Mouse (Mus musculus) spleen, adult 12 weeks (tissue): Measurements from ENCODE around the gene Olfr1221.
"Not testable (repeated sequence)": the region's sequence is repeated elsewhere in the genome, so short reads cannot be mapped to it uniquely, and the experiment has no call there.

ENCODE experiments used
- DNase-seq: peaks from one replicate; pipeline ENCODE4 v3.0.0; 2022; ENCODE audit warnings: low spot score

Gene Olfr1221

GRCm38 (mm10) chr2:89117183-89117582, at the start of gene Olfr1221:
Gene Olfr1221 (minus strand): TSS chr2:89117283.
- no peak for DNase-seq

- not testable (repeated sequence) for DNase-seq
These were observed 47.6 kb upstream of the Olfr1221 start for GRCm38 (mm10) chr2:89164711-89165110.

GRCm38 (mm10) chr2:89163991-89164390, 46.9 kb upstream of the Olfr1221 start, which contains the start of gene Olfr1224-ps1:
Gene Olfr1224-ps1 (minus strand): TSS chr2:89164091.
- DNase-seq = not testable (repeated sequence)

DNA sequence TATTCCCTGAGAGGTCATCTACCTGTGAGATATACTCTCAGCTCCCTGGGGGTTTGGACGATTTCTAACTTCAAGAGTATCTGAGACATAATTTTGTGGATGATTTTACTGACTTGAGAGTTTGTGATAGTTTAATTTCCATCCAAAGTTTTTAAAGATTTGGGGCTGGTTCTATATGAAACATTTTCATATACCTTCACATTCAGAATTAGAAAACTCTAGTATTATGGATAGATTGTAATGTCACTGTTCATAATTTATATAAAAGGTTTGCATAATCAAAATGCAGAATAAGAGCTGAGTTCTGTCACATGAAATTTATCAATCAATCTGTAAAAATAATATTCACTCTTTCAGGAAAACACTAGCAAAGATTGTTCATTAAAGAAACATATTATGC, 34.4 kb upstream of the Olfr1221 start, which contains the start of gene Olfr1223:
Gene Olfr1223 (minus strand): TSS at position 101 of the 400 bp plus-strand sequence.
- DNase-seq = no peak

- DNase-seq = no peak
These were observed 15.9 kb upstream of the Olfr1221 start, which contains the start of gene Olfr1222 for GRCm38 (mm10) chr2:89132954-89133353. Gene Olfr1222 (minus strand): TSS chr2:89133054.

- no peak for DNase-seq
These were observed 10.3 kb downstream of the Olfr1221 start, which contains the start of gene Olfr1220 for GRCm38 (mm10) chr2:89106735-89107134. Gene Olfr1220 (minus strand): TSS chr2:89106835.

- no peak for DNase-seq
These were observed 11.4 kb downstream of the Olfr1221 start for GRCm38 (mm10) chr2:89105651-89106050.

DNA sequence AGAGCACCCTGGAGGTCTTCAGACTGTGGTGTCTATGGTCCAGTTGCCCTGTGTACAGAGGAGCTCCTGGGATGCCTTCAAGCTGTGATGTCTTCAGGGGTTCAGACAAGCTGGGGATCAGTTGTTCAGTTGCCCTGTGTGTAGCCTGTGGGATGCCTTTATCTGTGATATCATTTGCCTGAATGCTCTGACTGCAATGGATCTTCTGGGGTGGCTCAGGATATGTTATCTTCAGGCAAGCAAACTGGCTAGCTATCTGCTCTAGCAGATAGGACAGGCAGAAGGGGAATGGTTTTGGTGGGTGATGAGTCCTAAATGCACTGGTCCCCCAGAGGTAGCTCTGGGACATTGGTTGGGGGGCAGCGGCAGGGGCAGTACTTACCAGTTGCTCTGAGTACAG, 23.2 kb downstream of the Olfr1221 start:
- no peak for DNase-seq

DNA sequence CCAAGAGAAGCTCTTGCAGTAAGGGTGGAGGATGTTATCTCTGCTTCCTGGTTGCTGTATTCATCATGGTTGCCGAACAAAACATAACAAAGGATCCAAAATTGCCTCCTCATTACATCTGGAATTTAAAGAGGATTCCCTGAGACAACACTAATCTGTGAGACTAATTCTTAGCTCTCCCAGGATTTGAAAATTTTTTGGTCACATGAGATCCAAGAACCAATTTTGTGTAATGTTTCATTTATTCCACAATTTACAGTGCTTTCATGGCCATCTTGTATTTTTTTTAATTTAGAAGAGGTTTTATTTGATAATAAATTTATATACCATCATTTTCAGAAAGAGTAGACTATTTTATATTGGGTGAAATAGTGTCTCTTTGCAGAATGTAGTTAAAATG, 33.7 kb downstream of the Olfr1221 start, which contains the start of gene Olfr1219:
Gene Olfr1219 (minus strand): TSS at position 101 of the 400 bp plus-strand sequence.
- no peak for DNase-seq

DNA sequence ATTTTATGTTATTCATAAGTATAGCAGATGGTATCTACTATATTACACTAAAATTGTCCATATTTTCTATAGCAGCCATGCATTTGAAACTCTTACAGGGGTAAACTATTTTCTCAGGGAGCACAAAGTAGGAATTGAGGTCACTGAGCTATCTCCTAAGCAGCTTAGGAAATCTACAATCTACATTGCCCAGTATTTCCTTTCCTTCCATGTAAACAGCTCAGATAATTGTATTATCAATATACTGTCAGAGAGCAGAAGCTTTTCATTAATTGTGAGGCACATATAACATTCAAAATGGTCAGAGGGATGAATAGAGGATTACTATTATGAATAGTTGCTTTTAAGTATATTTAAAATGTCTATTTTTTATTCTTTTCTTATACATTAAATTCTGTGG, 35.6 kb downstream of the Olfr1221 start:
- DNase-seq = no peak

- DNase-seq = no peak
These were observed 56.0 kb downstream of the Olfr1221 start, which contains the start of gene Olfr1218 for GRCm38 (mm10) chr2:89061087-89061486. Gene Olfr1218 (minus strand): TSS chr2:89061187.
